Mouse (Mus musculus) frontal cortex, postnatal 25 days (tissue): ENCODE data around the gene Cd19.
"Not testable (repeated sequence)": the region's sequence is repeated elsewhere in the genome, so short reads cannot be mapped to it uniquely, and the experiment has no call there.

ENCODE experiments used
- DNase-seq, 2 experiments: peaks; one replicate each; pipeline ENCODE4 v3.0.0; 2022; ENCODE audit warnings: low spot score in 2 of 2

Cd19 gene

DNA sequence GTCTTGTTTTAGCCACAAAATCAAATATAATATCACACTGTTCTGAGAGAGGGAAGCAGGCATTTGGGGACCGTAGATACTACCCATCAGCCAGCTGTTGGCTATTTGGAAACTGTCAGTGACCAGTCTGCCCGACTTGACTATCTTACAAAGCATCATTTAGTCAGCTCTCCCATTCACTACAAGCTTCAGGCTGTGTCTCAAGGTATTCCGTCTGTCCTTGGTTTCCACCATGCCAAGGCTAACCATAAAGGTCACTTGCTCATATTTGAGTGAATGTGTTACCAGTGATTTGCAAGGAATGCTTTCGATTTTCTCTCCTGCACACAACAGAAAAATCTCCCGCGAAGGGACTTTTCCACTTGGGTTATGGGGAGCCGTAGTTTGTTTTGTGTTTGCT, 20.0 kb upstream of the Cd19 start:
- no peak for DNase-seq

DNA sequence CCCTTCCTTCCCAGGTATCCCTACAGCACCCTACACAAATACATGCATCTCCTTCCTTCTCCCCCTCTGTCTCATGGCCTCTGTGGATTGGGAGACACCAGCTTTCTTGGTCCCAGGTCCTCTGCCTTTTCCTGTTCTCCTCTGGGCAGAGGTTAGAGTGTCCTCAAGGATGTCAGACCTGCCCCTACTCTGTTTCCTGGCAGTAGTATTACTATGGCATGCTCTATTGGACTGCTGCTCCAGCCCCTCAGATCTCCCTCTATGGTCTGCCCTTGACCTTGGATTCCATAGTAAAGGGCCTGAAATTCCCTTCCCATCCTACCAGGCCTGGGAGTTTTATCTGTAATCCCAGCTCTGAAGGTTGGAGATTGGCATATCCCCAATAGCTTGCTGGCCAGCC, 15.5 kb upstream of the Cd19 start:
- no peak for DNase-seq

DNA sequence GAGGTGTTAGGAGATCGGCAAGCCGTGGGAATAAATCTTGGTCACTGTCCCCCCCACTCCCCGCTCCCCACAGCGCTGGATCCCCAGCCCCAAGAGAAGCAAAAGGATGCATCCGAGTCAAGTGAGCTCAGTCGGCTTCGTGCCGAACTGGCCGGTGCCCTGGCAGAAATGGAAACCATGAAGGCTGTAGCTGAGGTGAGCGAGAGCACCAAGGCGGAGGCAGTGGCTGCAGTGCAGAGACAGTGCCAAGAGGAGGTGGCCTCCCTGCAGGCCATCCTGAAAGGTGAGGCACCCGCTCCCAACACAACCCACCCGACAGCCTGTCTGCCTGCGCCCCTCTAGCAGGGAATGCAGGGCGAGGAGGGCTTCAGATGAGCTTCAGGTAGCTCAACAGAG, 14.8 kb upstream of the Cd19 start:
- no peak for DNase-seq

DNA sequence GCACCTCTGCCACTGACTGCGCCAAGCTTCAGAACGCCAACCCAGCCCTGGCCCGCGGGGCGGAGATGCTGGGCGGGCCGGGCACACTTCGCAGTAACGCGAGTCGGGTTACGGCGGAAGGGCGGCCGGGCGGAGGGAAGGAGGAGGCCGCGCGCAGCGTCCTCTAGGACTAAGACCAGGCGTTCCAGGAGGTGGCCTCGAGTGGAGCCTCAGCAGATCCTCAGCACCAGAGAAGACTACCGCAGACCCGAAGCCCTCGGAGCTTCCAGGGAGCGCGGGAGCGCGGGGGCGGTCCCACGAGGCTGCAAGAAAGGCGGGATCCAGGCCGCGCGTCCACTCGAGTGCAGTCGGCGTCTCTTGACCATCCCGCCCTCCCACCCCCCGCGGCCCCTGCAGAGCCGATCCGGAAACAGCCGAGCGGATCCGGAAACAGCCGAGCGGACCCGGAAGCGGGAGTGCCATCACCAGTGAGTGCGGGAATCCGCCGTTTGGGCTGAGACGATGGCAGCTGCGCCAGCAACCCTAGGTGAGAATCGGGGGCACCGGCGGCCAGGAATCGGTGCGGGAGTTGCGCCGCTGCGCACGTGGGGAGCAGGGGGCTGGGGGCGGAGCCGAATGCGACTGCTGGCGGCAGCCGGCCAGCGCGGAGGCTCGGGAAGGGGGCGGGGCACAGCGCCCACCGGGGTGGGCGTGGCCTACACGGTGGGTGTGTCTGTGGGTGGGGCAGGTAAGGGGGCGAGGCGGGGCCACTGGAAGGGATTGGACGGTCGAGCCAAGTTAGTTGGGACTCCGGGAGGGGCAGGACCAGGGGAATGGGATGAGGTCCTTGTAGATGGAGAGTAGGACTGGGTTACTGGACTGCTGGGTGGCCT, 14.2 kb upstream of the Cd19 start, which contains the start of gene Rabep2:
TSS of gene Rabep2 (plus strand) at position 129 of the 872 bp plus-strand sequence.
- DNase-seq: peak; percentile 92 to 96

GRCm38 (mm10) chr7:126428154-126428553, 13.5 kb upstream of the Cd19 start:
- no peak for DNase-seq

DNA sequence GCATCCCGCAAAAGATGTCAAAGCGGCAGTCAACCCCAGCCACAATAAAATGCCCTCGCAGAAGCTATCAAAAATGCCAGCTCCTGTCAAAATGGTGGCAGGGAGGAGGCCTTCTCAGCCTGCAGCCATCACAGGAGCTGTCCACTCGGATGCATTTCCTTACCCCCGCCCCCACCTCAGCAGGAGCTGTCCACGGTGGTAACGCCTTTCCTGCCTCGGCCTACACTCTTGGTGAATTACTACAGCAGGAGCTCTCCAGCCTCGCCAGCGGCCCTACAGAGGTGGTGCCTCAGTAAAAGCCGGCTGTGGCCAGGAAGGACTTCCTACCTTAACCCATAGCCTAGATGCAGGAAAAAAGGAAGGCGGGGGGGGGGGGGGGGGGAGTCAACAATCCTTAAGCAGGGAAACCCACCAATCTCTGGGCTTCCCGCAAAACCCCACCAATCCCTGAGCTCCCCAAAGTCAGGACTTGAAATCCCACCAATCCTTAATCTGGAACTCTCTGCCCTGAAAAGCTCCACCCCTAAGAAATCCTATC, 12.7 kb upstream of the Cd19 start:
- no peak for DNase-seq

- DNase-seq: no peak
Observed at GRCm38 (mm10) chr7:126424161-126424560, 9.5 kb upstream of the Cd19 start.

DNA sequence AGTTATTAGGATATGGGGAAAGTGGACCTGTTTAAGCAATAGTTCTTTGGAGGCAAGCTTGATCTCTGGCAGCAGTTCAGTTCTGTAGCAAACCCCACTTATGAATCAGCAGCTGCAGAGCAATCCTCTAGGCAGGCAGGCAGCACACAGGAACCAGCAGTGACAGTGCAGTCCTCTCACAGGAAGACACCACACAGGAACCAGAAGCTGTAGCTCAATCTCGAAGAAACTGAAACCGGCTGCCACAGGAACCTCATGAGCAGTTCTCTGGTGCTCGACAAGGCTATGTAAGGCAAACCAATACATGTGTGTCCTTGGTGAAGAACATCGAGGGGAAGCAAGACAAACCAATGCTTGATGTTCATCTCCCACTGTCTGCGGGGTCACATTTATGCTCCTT, 7.1 kb upstream of the Cd19 start:
- no peak for DNase-seq

GRCm38 (mm10) chr7:126418496-126418895, 3.8 kb upstream of the Cd19 start:
- no peak for DNase-seq

GRCm38 (mm10) chr7:126417606-126418005, 2.9 kb upstream of the Cd19 start:
- DNase-seq: no peak

- DNase-seq: no peak
Observed at GRCm38 (mm10) chr7:126417045-126417444, 2.4 kb upstream of the Cd19 start.

- DNase-seq: no peak
Observed at GRCm38 (mm10) chr7:126416615-126417014, 1.9 kb upstream of the Cd19 start.

DNA sequence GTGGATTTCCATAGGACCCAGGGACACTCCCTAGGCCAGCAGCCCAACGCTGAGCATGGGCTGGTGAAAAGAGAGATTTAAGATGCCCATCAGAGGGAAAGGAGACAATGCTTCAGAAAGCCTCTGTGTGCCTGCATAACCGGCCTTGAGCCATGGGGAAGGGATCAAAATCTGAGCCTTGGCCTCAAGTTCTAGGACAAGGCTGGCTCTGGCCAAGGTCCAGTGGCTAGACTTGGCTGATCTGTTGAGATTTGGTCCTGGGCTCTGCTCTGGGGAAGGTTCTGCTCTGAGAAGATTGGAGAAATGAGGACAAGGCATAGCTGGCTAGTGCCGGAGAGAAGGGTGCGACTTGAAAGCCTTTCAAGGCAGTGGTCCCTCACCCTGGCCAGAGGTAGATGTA, 3.6 kb downstream of the Cd19 start:
- DNase-seq: no peak

DNA sequence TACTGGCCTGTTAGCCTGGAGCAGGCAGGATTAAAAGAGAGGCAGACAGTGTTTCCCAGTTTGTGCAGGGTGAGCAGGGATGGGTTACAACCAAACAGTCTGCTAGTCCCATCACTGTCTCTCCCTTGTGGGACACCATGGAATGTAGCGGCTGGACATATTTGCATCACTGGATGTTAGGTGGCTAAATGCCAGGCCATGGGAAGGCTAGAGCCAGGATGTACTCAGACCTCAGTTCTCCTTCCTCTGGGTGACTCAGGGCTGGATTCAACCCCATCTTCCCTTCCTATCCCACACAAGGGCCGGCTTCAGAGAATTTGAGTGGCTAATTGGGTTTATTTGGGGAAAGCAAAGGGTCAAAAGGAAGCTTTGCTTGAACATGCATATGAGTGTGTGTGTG, 6.0 kb downstream of the Cd19 start:
- DNase-seq: no peak

DNA sequence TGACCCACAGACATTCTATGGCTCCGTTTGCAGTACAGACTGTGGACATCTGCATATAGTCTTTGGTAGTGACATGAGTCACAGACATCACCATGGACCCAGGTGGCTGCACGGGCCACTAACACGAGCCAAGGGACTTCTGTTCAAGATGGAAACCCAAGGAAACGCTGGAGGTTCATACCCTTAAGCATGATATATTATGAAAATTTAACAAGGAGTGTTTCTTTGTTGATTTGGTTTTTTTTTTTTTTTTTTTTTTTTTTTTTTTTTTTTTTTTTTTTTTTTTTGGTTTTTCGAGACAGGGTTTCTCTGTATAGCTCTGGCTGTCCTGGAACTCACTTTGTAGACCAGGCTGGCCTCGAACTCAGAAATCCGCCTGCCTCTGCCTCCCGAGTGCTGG, 12.2 kb downstream of the Cd19 start:
- not testable (repeated sequence) for DNase-seq

DNA sequence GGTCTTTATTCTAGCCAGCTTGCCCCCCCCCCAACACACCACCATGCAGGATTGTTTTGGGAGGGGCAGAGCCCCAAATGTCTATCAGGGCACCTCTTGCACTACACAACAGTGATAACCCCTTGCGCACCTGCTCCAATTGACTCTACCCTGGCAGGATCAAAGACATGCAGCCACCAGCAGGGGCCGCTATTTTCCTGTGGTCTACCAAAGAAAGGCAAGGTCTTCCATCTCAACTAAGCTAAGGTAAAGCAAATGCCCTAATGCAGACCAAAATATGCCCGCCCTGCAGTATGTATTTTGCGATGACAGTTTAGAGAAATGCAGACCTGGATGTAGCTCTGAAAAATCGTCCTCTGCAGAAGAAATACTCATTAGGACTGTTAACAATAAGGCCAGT, 15.1 kb downstream of the Cd19 start:
- peak; percentile 59 to 74 for DNase-seq

GRCm38 (mm10) chr7:126397822-126398221, 16.9 kb downstream of the Cd19 start:
- no peak for DNase-seq

GRCm38 (mm10) chr7:126397221-126397620, 17.5 kb downstream of the Cd19 start:
- no peak for DNase-seq

- peak; percentile 98 to 99 for DNase-seq
Observed at GRCm38 (mm10) chr7:126396298-126397119, 18.2 kb downstream of the Cd19 start, which contains the start of gene Nfatc2ip. Gene Nfatc2ip (minus strand): TSS chr7:126396737.

- DNase-seq: not testable (repeated sequence)
Observed at GRCm38 (mm10) chr7:126392086-126392884, 22.4 kb downstream of the Cd19 start.

GRCm38 (mm10) chr7:126388185-126388584, 26.5 kb downstream of the Cd19 start:
- DNase-seq: no peak

- DNase-seq: no peak
Observed at GRCm38 (mm10) chr7:126383565-126383964, 31.1 kb downstream of the Cd19 start.
